In genomic region chr10:37250157-37250556, GRCm38 (mm10) we compare ENCODE assay signal across 8 mouse cellular contexts.
DNase-seq lines count a peak whose midpoint lies in the region; ATAC-seq and TF ChIP-seq lines count a peak whose summit lies in the region.
"Had no signal": no experiment of that assay in that cellular context is flagged by ENCODE, and none has a peak within 500 bp of the region (broad histone marks: within the 10 kb centered on the region; RNA-seq: fewer than 3 reads in every experiment).

No protein-coding gene starts in this region.

- no peak overlapping the region for H3K4me2 ChIP-seq in hindbrain, embryonic 12.5 days (replicated peaks)
- no peak overlapping the region for H3K4me2 ChIP-seq in hindbrain, embryonic 16.5 days (ENCODE audit: low read length)

- no peak for TF ChIP-seq CTCF in cortical plate, adult 2 months (IDR thresholded peaks at IDR 0.05; ENCODE audit: extremely low read depth, insufficient read depth, low read length)

- no peak overlapping the region for H3K9ac ChIP-seq in hindbrain, embryonic 12.5 days
- H3K9ac ChIP-seq in hindbrain, embryonic 16.5 days (ENCODE audit: low read depth, low read length) = no peak overlapping the region

- H3K36me3 ChIP-seq in hindbrain, embryonic 12.5 days = no peaks in the 10 kb centered on the region
- H3K36me3 ChIP-seq in hindbrain, embryonic 16.5 days (ENCODE audit: control insufficient read depth, insufficient read depth, low read length) = no peaks in the 10 kb centered on the region
- no peaks in the 10 kb centered on the region for H3K36me3 ChIP-seq in limb, embryonic 10.5 days

- H3K4me1 ChIP-seq in hindbrain, embryonic 12.5 days = peaks cover 14% of the 10 kb centered on the region
- peaks cover 6% of the 10 kb centered on the region; the same call in 1 of the 2 replicates for H3K4me1 ChIP-seq in hindbrain, embryonic 16.5 days (ENCODE audit: control insufficient read depth, insufficient read depth, low read depth, low read length)
- no peaks in the 10 kb centered on the region for H3K4me1 ChIP-seq in cortical plate, adult 2 months (ENCODE audit: control insufficient read depth, insufficient read depth, low read length)
- H3K4me1 ChIP-seq in limb, embryonic 10.5 days = peaks cover 7% of the 10 kb centered on the region

- no peak overlapping the region for H3K4me3 ChIP-seq in hindbrain, embryonic 12.5 days
- H3K4me3 ChIP-seq in hindbrain, embryonic 16.5 days (ENCODE audit: low read length) = no peak overlapping the region
- no peak overlapping the region for H3K4me3 ChIP-seq in cortical plate, adult 2 months (ENCODE audit: insufficient read depth, low read length)
- no peak overlapping the region for H3K4me3 ChIP-seq in limb, embryonic 10.5 days

- H3K9me3 ChIP-seq in hindbrain, embryonic 12.5 days (replicated peaks) = no peaks in the 10 kb centered on the region
- no peaks in the 10 kb centered on the region for H3K9me3 ChIP-seq in hindbrain, embryonic 16.5 days (ENCODE audit: control insufficient read depth, low read length)
- no peaks in the 10 kb centered on the region for H3K9me3 ChIP-seq in limb, embryonic 10.5 days (replicated peaks)

- 48% methylated on average over 2 of the region's 2 CpGs for WGBS in hindbrain, embryonic 12.5 days
- 66% methylated on average over 2 of the region's 2 CpGs for WGBS in hindbrain, embryonic 16.5 days
- 34% methylated on average over 2 of the region's 2 CpGs for WGBS in limb, embryonic 10.5 days

- H3K27me3 ChIP-seq in hindbrain, embryonic 12.5 days = no peaks in the 10 kb centered on the region
- no peaks in the 10 kb centered on the region for H3K27me3 ChIP-seq in hindbrain, embryonic 16.5 days (replicated peaks; ENCODE audit: control insufficient read depth, insufficient read depth, low read length)
- no peaks in the 10 kb centered on the region for H3K27me3 ChIP-seq in limb, embryonic 10.5 days (ENCODE audit: low read depth, poor library complexity, severe bottlenecking)

- ATAC-seq in hindbrain, embryonic 12.5 days (ENCODE audit: low FRiP score) = no peak
- ATAC-seq in hindbrain, embryonic 16.5 days = no peak

- peak overlapping the region; percentile 66; the same call in 1 of the 2 replicates for H3K27ac ChIP-seq in hindbrain, embryonic 12.5 days
- no peak overlapping the region for H3K27ac ChIP-seq in hindbrain, embryonic 16.5 days (ENCODE audit: low read depth, low read length)
- H3K27ac ChIP-seq in cortical plate, adult 2 months (ENCODE audit: insufficient read depth, low read length) = peak overlapping the region; percentile 66; the same call in 1 of the 2 replicates
- peak overlapping the region; percentile 42; the same call in 1 of the 2 replicates for H3K27ac ChIP-seq in limb, embryonic 10.5 days
- H3K27ac ChIP-seq: macrophage had no signal

- TF ChIP-seq POLR2A in cortical plate, adult 2 months (IDR thresholded peaks at IDR 0.05; ENCODE audit: extremely low read depth, insufficient read depth, low read length) = no peak

- DNase-seq in 3T3-L1 (ENCODE audit: low read depth, low spot score) = peak; percentile 94
- no peak for DNase-seq in limb, embryonic 10.5 days (ENCODE audit: low spot score)
- DNase-seq in thymus, postnatal 36 days = no peak
- DNase-seq in retina, embryonic 14.5 days (ENCODE audit: low spot score) = no peak
